Mouse (Mus musculus): ENCODE measurements around the gene Ptchd3.

The Ptchd3 gene

GRCm38 (mm10) chr11:121829947-121830346 is at the start of gene Ptchd3:
Gene Ptchd3 (plus strand): TSS chr11:121830247.
- DNase-seq (ENCODE audit: low spot score), result no peak

GRCm38 (mm10) chr11:121781831-121782230 is 48.2 kb upstream of the Ptchd3 start:
- DNase-seq (ENCODE audit: low spot score), result no peak

- DNase-seq (ENCODE audit: low spot score), result no peak
Observed at GRCm38 (mm10) chr11:121787456-121787855, 42.6 kb upstream of the Ptchd3 start.

GRCm38 (mm10) chr11:121789566-121789965 is 40.5 kb upstream of the Ptchd3 start:
- no peak for DNase-seq (ENCODE audit: low spot score)

- DNase-seq (ENCODE audit: low spot score), result no peak
Observed at GRCm38 (mm10) chr11:121790671-121791094, 39.4 kb upstream of the Ptchd3 start.

- no peak for DNase-seq (ENCODE audit: low spot score)
Observed at GRCm38 (mm10) chr11:121791446-121791845, 38.6 kb upstream of the Ptchd3 start.

- DNase-seq (ENCODE audit: low spot score), result no peak
Observed at GRCm38 (mm10) chr11:121791991-121792390, 38.1 kb upstream of the Ptchd3 start.

GRCm38 (mm10) chr11:121793530-121793929 is 36.5 kb upstream of the Ptchd3 start:
- no peak for DNase-seq (ENCODE audit: low spot score)

GRCm38 (mm10) chr11:121794186-121794585 is 35.9 kb upstream of the Ptchd3 start:
- DNase-seq (ENCODE audit: low spot score), result no peak

GRCm38 (mm10) chr11:121794591-121795199 is 35.4 kb upstream of the Ptchd3 start:
- no peak for DNase-seq (ENCODE audit: low spot score)

- no peak for DNase-seq (ENCODE audit: low spot score)
Observed at GRCm38 (mm10) chr11:121795978-121796377, 34.1 kb upstream of the Ptchd3 start.

GRCm38 (mm10) chr11:121798591-121798990 is 31.5 kb upstream of the Ptchd3 start:
- DNase-seq (ENCODE audit: low spot score), result no peak

- no peak for DNase-seq (ENCODE audit: low spot score)
Observed at GRCm38 (mm10) chr11:121799746-121800299, 30.2 kb upstream of the Ptchd3 start.

- DNase-seq (ENCODE audit: low spot score), result no peak
Observed at GRCm38 (mm10) chr11:121802743-121803142, 27.3 kb upstream of the Ptchd3 start.

- DNase-seq (ENCODE audit: low spot score), result no peak
Observed at GRCm38 (mm10) chr11:121804258-121805027, 25.6 kb upstream of the Ptchd3 start.

GRCm38 (mm10) chr11:121808204-121808852 is 21.7 kb upstream of the Ptchd3 start:
- peak; percentile 44 for DNase-seq (ENCODE audit: low spot score)

- no peak for DNase-seq (ENCODE audit: low spot score)
Observed at GRCm38 (mm10) chr11:121808866-121809265, 21.2 kb upstream of the Ptchd3 start.

- no peak for DNase-seq (ENCODE audit: low spot score)
Observed at GRCm38 (mm10) chr11:121845923-121846322, 15.9 kb downstream of the Ptchd3 start.

GRCm38 (mm10) chr11:121847790-121848299 is 17.8 kb downstream of the Ptchd3 start:
- peak; percentile 39 for DNase-seq (ENCODE audit: low spot score)
